8 mouse cellular contexts compared by ENCODE assay signal in genomic region chr12:86891786-86892702, GRCm38 (mm10). TPM values are rescaled to one million over a fixed set of nuclear protein-coding genes. Genes with fewer than 3 reads are reported as not detected.
DNase-seq lines count a peak whose midpoint lies in the region; ATAC-seq and TF ChIP-seq lines count a peak whose summit lies in the region.

No protein-coding gene starts in this region.

- no peak for ATAC-seq in embryonic facial prominence, embryonic 13.5 days (ENCODE audit: insufficient number of reproducible peaks, insufficient read depth, low FRiP score, low TSS enrichment, low read depth)
- ATAC-seq in heart, embryonic 15.5 days (replicated peaks; ENCODE audit: insufficient number of reproducible peaks, insufficient read depth, low FRiP score, low read depth), result no peak
- no peak for ATAC-seq in lung, postnatal 0 days

- peak overlapping the region; percentile 99 for H3K27ac ChIP-seq in embryonic facial prominence, embryonic 13.5 days
- H3K27ac ChIP-seq in heart, embryonic 15.5 days, result peak overlapping the region; percentile 100
- peak overlapping the region; percentile 99 for H3K27ac ChIP-seq in lung, postnatal 0 days (ENCODE audit: low read length)

- WGBS in embryonic facial prominence, embryonic 13.5 days, result 1% methylated on average over 37 of the region's 37 CpGs
- WGBS in heart, embryonic 15.5 days, result 2% methylated on average over 37 of the region's 37 CpGs
- 2% methylated on average over 36 of the region's 37 CpGs for WGBS in lung, postnatal 0 days

- peak overlapping the region; percentile 61 for H3K9ac ChIP-seq in embryonic facial prominence, embryonic 13.5 days
- peak overlapping the region; percentile 71 for H3K9ac ChIP-seq in heart, embryonic 15.5 days
- H3K9ac ChIP-seq in lung, postnatal 0 days (replicated peaks; ENCODE audit: low read depth), result peak overlapping the region; percentile 75

- TF ChIP-seq CTCF in lung, postnatal 0 days (IDR thresholded peaks at IDR 0.05), result no peak

- H3K4me2 ChIP-seq in embryonic facial prominence, embryonic 13.5 days, result peak overlapping the region; percentile 67
- peak overlapping the region; percentile 86 for H3K4me2 ChIP-seq in heart, embryonic 15.5 days
- peak overlapping the region; percentile 71 for H3K4me2 ChIP-seq in lung, postnatal 0 days (replicated peaks; ENCODE audit: low read depth, low read length)

- no peaks in the 10 kb centered on the region for H3K27me3 ChIP-seq in embryonic facial prominence, embryonic 13.5 days
- no peaks in the 10 kb centered on the region for H3K27me3 ChIP-seq in heart, embryonic 15.5 days
- no peaks in the 10 kb centered on the region for H3K27me3 ChIP-seq in lung, postnatal 0 days (replicated peaks; ENCODE audit: insufficient read depth, low read length)

- peak overlapping the region; percentile 35 for H3K4me3 ChIP-seq in embryonic facial prominence, embryonic 13.5 days
- H3K4me3 ChIP-seq in heart, embryonic 15.5 days, result peak overlapping the region; percentile 53
- peak overlapping the region; percentile 41 for H3K4me3 ChIP-seq in lung, postnatal 0 days (ENCODE audit: low read depth, low read length)

- H3K4me1 ChIP-seq in embryonic facial prominence, embryonic 13.5 days, result peaks cover 92% of the 10 kb centered on the region
- peaks cover 89% of the 10 kb centered on the region for H3K4me1 ChIP-seq in heart, embryonic 15.5 days (replicated peaks)
- peaks cover 55% of the 10 kb centered on the region for H3K4me1 ChIP-seq in lung, postnatal 0 days (ENCODE audit: insufficient read depth, low read depth, low read length)

- H3K9me3 ChIP-seq in embryonic facial prominence, embryonic 13.5 days, result no peaks in the 10 kb centered on the region
- H3K9me3 ChIP-seq in heart, embryonic 15.5 days (replicated peaks), result no peaks in the 10 kb centered on the region
- H3K9me3 ChIP-seq in lung, postnatal 0 days (ENCODE audit: low read length), result no peaks in the 10 kb centered on the region

- peak; percentile 88 for DNase-seq in CD4-positive, CD25-positive, alpha-beta regulatory T cell, adult 2 months (ENCODE audit: low read depth, low spot score)
- DNase-seq in adrenal gland, postnatal 10 days, result peak; percentile 90
- peak; percentile 91 for DNase-seq in kidney, postnatal 14 days
- DNase-seq in lung, postnatal 0 days (ENCODE audit: low spot score), result peak; percentile 97
- DNase-seq in ovary, adult 18-20 months (ENCODE audit: low spot score), result peak; percentile 82
- DNase-seq in thymus, postnatal 25 days, result peak; percentile 87

- H3K36me3 ChIP-seq in embryonic facial prominence, embryonic 13.5 days, result no peaks in the 10 kb centered on the region
- H3K36me3 ChIP-seq in heart, embryonic 15.5 days, result no peaks in the 10 kb centered on the region
- H3K36me3 ChIP-seq in lung, postnatal 0 days (ENCODE audit: insufficient read depth, low read length), result no peaks in the 10 kb centered on the region

- peak; percentile 52; the same call in 1 of the 2 replicates for TF ChIP-seq EP300 in lung, postnatal 0 days (IDR thresholded peaks at IDR 0.05)

RNA-seq across cellular contexts. Expression of gene Irf2bpl, which starts 7.4 kb away (rescaled TPM):
- total RNA-seq in adrenal gland, postnatal 10 days (2021), result 10 to 100 TPM; 39.7 to 53.2 TPM
- polyA plus RNA-seq in embryonic facial prominence, embryonic 13.5 days (2015; fragmentation: Nextera tagmentation; extraction: Ambion mirVana), result 36.5 and 37.7 TPM in 2 replicates
- polyA plus RNA-seq in heart, embryonic 15.5 days (2015; fragmentation: Nextera tagmentation; extraction: Ambion mirVana), result 40.1 and 41.7 TPM in 2 replicates
- polyA plus RNA-seq in lung, postnatal 0 days (2015; fragmentation: Nextera tagmentation; extraction: Ambion mirVana), result 39.5 and 49.1 TPM in 2 replicates

RNA-seq across cellular contexts. Expression of gene Cipc, which starts 54.8 kb away (rescaled TPM):
- 10 to 100 TPM; 21.0 to 23.7 TPM for total RNA-seq in adrenal gland, postnatal 10 days (2021)
- polyA plus RNA-seq in embryonic facial prominence, embryonic 13.5 days (2015; fragmentation: Nextera tagmentation; extraction: Ambion mirVana), result 24.3 TPM in 2 replicates
- polyA plus RNA-seq in heart, embryonic 15.5 days (2015; fragmentation: Nextera tagmentation; extraction: Ambion mirVana), result 18.7 and 23.4 TPM in 2 replicates
- 12.5 and 14.8 TPM in 2 replicates for polyA plus RNA-seq in lung, postnatal 0 days (2015; fragmentation: Nextera tagmentation; extraction: Ambion mirVana)
